Mouse (Mus musculus) retina, embryonic 14.5 days (tissue): ENCODE data around the gene Aspscr1.
"Not testable (repeated sequence)": the region's sequence is repeated elsewhere in the genome, so short reads cannot be mapped to it uniquely, and the experiment has no call there.

Source experiments
- DNase-seq: peaks from one replicate; pipeline ENCODE4 v3.0.0-alpha.2; 2015; ENCODE audit warnings: low spot score

Aspscr1 gene

DNA sequence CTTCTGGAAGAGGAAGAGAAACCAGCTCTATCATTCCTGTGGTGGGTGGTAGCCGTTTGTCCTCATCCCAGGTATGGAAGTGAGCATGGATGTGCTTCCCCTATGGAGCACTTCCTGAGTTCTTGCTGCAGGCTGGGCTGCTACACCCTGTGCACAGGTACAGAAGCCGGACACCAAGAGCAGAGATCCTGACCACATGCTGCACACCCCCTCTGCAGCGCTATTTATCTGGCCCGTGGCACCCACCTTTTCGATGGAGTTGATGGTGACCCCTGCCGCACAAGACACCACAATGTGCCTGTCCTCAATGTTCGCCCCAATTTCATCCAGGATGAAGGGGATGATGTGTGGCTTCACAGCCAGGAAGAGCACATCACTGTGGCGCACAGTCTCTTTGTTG is 30.9 kb upstream of the Aspscr1 start:
- DNase-seq: no peak

DNA sequence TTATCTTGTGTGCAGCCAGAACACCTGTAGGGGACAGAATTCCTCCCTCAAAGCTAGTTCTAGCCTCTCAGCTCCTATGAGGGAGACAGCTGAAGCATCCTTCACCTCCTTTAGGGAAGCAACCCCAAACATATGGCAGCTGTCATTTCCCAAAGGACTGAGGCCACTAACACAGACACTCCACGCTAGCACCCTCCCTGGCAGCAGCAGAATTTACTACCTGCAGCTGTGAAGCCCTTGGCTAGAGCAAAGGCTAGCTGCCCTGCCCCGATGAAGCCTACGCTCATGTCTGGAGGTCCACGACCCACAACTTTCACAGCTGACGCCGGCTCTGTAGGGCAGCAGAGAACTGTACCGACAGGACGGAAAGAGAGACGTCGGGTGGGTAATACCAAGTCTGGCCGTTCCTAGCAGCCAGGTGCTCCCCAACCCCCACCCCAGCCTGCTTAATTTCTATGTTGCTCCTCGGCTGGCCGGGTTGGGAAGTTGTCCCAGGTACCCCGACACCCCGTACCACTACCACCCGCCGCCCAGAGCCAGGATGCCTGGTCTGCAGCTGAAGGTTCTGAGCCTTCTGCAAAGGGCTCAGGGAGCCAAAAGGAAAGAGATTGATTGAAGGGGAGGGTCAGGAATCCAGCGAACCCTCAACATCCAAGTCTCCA is 29.7 kb upstream of the Aspscr1 start:
- peak; percentile 20 for DNase-seq

DNA sequence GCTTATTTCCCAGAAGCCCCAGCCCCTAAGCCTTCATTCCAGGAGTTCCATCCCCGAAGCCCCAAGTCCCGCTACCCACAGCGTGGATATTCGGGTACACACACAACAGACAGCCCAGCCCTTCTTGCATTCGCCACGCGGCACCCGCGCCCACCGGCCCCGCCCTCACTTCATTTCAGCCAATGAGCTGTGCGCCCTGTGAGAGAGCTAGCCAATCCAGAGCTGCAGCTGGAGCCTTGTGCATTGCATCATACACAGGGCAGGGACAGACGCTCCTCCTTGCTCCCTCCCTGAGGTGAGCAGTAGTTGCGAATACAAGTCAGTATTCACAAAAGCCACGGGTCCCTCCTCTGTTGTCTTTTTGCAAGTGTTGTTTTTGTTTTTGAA is 29.2 kb upstream of the Aspscr1 start, which contains the start of gene Pycr1:
TSS of gene Pycr1 (minus strand) at position 169 of the 387 bp plus-strand sequence.
- peak; percentile 93 for DNase-seq

DNA sequence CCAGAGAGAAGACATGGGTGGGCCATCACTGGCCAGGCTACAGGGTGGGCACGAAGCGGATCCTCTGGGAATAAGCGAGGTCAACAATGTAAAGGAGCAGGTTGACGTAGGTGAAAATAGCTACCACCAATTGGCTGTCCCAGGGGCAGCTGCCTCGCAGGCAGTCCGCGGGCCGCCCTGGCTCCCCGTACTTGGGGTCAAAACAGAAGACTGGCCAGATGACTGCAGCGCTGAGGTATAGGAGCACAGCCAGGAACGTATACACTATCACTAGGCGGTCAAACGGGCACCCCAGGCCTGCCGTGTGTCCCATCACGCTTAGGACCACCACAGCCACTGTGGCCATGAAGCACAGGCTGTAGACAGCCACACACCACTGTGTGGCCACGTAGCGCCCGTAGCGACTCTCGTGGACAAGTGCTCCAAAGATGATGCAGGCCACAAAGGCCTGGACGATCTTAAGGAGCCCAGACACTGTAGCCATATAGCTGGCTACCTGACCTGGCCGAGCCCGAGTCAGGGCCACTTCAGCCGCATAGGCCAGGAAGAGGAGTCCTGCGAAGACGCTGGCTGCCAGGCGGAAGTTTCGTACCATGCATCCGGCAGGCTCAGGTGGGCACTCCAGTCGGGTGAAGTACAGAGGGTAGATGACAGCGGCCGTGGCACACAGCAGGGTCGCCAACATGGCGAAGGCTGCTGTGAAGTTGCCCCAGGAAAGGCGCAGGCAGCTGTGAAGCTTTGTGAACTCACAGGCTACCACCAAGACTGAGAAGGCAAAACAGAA is 25.5 kb upstream of the Aspscr1 start:
- DNase-seq: no peak

DNA sequence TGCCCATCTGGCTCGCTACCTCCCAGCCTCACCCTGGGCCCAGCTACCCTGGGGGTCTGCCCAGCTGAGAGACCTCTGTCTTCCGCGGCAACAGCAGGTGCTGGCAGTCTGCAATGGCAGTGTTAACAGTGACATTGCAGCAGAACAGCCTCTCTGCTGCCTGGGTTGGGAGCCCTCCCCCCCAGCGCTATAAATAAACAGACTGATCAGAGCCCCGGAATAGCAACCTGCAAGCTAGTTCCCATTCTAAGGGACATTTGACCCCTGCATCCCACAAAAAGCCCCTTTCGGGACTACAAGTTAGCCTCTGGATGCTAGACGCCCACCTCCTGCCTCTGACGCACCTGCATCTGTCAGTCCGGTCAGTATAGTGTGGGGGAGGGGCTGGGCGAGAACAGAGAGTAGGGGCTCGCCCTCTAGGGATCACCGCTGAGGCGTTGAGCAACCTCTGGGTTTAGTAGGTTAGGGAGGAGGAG is 24.7 kb upstream of the Aspscr1 start, which contains the start of gene Myadml2:
TSS of gene Myadml2 (minus strand) at position 158 of the 476 bp plus-strand sequence.
- DNase-seq: peak; percentile 65

DNA sequence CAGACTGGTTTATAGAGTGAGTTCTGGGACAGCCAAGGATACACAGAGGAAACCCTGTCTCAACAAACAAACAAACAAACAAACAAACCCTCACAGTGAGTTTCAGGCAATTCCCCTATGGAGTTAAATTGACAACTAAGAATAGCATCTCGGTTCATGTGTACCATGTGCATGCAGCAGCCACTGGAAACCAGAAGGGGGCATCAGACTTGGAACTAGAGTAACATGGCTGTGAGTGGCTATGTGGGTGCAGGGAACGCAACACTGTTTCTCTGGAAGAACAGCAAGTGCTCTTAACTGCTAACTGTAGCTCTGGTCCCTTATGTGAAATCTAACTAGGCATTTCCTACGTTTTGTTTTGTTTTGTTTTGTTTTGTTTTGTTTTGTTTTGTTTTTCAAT is 20.9 kb upstream of the Aspscr1 start:
- no peak for DNase-seq

DNA sequence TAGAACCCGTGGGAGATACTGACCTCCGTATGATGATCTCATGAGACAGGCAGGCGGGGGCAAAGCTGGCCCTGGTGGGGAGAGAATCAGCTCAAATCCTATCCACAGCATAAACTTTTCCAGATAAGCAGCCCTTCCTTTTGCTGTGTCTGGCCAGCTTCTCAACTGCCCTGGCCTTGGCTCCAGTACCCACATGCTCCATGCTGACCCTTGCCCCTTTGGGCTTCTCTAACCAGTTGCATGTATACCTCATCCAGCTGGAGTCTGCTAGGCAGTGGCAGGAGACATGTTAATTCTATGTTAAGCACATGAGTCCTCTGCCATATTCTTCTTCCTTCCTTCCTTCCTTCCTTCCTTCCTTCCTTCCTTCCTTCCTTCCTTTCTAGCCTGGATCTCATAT is 18.0 kb upstream of the Aspscr1 start:
- DNase-seq: no peak

DNA sequence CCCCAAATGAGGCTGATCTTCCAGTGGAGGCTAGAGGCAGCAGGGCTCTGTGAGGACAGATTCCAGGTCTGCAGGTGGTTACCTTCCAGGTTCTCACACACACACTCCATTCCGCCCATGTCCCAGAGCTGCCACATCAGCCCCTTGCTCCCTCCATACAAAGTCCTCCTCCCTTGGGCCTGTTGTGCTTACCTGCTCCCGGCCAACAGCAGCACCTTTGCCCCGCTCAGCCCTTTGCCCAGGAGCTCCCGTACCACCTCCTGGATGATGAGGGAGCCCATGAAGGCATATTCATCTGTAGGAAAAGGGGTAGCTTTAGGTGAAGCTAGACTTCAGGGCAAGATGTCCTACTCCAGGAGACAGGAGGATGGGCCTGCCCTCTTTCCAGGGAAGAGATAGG is 15.5 kb upstream of the Aspscr1 start:
- no peak for DNase-seq

DNA sequence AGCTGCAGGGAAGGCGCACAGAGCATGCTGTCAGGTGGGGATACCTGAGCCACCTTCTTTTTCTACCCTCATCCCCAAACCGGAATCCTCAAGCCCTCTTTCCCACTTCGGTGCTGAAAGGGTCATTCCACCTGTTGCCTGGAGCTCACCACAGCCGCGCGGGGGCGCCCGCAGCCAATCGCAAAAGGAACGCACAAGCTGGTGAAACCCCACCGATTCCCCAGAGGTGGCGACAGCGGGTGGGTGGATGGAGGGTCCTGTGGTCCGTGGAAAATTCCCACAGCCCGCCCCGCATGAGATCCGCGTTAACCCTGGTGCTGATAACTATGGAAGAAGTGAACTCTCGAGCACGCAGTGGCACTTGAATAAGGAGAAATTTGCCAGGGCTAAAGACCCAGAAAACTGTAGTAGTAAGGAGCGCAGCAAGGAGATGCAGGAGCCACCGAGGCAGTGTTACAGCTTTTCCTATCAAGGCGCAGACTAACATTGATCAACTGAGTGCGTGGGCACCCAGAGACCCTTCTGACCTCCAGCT is 13.8 kb upstream of the Aspscr1 start:
- peak; percentile 84 for DNase-seq

DNA sequence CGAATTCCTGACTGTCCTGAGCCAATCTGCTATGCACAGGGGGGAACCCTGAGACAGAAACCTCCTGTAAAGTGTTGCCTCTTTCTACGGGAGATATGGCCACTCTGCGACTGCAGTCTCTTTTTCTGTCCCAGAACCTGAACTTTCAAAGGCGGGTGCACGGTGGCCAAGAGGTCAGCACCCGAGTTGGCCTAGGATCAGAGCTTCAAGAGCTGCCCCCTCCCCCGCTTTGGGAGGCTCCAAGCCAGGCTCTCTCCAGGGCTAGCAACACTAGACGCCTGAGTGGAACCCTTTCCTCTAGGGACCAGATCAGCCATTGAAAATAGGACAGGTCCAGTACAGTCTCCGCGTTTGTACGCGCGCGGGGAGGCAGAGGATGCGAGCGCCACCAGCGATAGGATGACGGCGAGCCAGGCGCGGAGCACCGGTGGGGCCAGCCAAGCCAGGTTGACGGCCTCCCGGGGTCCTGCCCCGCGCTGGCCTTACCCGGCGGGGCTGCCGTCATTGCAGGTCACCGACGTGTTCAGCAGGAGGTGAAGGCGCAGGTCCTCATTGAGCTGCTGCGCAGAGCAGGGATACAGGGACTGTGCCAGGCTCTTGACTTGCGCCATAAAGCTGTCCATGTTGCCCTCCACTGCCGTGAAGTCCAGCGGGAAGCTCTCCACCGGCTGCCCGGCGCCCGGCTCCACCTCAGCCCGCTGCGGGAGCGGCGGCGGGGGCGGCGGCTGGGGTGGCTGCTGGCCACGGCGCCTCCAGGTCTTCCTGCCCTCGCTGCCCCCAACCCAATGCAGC is 13.1 kb upstream of the Aspscr1 start:
- DNase-seq: peak; percentile 25

DNA sequence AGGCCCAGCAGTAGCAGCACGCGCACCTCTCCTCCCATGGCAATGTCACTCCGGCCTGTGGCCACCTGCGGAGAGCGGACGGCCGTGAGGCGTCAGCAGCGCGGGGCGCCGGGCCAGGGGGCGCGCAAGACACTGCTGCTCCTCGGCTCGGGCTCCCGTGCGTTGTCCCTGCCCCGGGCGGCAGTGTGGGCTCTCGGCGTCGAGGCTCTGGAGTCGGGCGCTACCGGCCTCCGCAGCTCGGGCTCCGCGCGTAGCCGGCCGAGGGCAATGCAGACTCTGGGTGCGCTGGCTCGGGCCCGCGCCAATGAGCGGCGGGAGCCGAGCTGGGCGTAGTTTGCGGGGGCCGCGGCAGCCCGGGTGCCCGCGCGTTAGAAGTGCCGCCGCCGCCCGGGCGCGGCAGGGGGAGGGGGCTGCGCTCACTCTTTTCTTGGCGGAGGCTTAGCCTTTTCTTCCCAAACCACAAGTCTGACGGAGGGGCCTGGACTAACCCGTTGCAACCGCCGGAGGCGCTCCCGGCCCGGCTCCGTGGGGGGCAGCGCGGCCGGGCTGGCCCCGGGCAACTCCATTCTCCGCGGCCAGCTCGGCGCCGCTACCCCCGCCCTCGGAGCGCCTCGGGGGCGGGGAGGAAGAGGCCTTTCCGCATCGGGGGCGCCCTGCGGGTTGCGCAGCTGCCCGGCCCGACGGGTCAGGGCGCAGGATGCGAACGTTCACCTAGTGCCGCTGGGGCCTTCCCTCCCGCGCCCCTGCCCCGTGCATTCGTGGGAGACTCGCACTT is 12.3 kb upstream of the Aspscr1 start:
- DNase-seq: peak; percentile 67

DNA sequence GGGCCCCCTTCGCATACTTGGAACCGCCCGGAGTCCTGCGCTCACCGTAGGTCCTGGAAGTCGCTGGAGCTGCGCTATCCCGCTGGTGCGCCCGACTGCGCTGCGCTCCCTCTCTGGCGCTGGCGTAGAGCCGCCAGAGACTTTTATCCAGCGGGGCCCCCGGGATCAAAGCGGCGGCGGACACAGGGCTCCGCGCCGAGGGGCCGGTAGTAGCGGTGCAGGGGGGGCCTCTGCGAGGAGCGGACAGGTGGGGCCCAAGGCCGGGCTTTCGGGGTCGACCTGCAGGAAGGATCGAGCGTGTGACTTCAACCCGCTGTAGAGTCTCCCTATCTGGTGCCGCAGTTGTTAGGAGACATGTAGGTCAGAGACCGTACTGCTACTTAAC is 11.7 kb upstream of the Aspscr1 start, which contains the start of gene Notum:
TSS of gene Notum (minus strand) at position 100 of the 385 bp plus-strand sequence.
- DNase-seq: peak; percentile 17

DNA sequence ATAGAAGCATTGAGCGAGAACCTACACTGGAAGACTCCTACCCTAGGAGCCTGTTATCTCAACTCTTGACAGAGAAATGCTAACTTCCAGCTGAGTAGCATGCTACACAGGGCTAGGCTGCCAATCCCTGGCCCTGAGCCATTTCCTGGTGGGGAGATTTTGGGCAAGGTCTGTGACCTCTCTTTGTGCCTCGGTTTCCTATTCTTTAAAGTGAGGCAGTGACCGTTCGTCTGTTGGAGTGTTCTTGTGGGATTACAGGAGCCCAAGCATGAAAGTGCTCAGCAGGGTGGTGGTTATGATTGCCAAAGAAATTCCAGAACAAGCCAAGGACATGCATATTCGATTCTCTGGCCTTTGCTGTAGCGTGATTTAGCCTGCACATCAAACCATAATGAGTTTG is 10.0 kb upstream of the Aspscr1 start:
- no peak for DNase-seq

DNA sequence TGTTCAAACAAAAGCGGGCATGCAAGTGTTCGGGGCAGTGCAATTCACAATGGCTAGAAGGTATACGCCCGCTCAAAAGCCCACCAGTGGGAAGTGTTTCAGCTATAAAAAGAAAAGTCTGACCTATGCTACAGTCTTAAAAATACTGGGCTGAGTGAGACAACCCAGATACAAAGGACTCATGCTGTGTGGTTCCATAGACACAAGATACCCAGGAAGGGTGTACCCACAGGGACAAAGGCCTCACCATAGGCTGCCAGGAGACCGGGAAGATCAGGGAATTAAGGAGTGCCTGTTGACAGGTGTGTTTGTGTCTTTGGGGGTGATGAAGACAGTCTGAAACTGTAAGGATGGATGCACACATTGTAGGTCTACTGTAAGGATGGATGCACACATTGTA is 9.1 kb upstream of the Aspscr1 start:
- no peak for DNase-seq

DNA sequence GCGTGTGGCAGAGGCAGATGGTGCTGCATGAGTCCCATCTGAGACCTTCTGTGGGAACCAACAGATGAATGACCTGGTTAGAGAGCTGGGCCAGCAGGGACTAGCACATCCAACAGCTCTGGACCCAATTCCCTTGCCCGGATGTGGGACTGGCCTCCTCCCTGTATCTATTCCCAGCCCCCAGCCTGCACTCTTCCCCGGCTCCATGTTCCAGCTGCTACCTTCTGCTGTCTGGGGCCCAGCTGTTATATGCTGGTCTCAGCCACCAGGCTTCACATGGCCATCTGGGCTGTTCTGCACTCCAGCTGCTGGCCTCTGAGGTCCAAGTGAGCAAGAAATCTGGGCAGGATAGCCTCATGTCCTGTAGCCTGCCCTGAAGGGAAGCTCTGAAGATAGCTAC is 7.4 kb upstream of the Aspscr1 start:
- peak; percentile 59 for DNase-seq

DNA sequence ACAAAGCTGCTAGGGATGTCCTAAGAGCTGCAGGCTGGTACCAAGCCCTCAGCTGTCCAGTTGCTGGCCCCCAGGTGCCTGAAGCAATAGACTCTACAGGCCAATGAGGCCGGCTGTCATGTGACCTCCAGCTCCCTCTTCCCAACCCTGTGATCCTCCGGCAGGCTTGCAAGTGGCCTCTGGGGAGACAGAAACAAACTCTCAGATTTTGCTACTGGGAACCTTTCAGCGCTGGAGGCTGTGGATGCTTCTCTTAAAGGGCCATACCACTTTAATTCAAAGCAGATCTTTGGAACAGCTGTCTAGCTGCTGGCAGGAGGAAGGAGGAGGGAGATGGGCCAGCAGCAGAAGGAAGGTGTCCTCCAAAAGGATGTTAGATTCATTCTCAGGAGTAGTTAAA is 6.2 kb upstream of the Aspscr1 start:
- peak; percentile 32 for DNase-seq

DNA sequence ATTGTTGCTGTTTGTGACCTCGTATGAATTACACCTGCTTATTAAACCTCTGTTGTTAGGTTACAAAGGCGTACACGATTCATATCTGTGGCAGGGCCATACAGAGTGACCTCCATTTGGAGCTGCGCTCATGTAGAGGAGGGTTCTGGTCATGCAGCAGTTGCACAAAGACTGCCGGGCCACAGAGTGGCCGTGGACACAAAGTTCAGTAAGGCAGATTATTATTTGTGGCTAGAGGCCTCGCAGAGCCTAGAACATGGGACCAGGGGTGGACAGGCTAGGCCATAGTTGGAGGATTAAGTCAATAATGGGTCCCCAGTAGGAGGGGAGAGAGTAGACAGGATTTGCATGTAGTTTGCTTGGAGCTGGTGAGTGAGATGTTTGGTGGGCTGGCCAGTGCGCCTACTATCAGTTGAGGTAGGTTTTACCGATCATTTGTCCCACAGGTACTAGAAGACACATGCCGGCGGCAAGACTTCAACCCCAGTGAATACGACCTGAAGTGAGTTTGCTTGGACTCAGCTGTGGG is 885 bp downstream of the Aspscr1 start:
- DNase-seq: no peak

DNA sequence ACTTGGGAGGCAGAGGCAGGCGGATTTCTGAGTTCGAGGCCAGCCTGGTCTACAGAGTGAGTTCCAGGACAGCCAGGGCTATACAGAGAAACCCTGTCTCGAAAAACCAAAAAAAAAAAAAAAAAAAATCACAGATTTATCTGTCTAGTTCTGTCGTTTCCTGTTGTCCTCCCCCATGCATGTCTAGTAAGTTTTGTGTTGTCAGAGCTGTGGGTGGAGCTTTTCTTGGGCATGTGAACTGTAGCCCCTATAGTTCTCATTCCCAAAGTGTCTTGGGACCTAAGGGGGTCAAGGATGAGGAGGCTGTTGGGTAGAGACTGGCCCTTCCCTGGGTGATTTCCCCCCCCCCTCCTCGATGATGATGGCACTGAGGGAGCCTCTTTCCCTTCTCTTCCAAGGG is 3.1 kb downstream of the Aspscr1 start:
- DNase-seq: not testable (repeated sequence)

DNA sequence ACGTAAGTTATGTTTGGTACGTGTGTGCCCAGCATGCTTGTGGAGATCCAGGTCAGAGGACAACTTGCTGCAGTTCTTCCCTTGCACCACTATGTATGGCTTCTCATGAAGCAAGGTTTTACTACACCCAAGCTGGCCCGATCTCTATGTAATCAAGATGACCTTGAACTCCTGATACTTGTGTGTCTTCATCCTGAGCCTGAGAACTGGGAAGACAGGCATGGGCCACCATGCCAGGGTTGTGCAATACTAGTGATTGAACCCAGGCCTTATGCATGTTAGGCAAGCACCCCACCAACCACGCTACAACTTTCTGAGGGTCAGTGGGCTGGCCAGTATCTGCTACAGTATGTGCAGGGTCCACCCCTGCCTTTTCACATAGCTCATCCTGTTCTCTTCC is 4.2 kb downstream of the Aspscr1 start:
- DNase-seq: no peak

DNA sequence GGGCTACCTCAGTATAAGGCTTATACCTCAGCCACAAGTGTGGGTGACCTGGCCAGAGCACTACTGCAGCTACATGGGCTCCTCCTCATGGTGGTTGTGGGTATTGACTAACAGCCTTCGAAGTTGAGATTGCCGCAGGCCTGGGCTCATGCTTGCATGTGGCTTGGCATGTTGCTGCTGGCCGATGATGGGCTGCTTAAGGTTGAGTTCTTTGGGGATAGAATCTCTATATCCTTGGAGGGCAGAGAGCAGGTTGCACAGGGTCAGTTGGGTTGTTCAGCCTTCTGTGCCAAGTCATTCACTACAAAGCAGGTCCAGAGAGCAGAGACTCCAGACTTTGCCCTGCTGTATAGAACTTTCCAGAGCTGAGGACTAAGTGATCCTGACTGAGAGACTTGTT is 7.1 kb downstream of the Aspscr1 start:
- peak; percentile 48 for DNase-seq

DNA sequence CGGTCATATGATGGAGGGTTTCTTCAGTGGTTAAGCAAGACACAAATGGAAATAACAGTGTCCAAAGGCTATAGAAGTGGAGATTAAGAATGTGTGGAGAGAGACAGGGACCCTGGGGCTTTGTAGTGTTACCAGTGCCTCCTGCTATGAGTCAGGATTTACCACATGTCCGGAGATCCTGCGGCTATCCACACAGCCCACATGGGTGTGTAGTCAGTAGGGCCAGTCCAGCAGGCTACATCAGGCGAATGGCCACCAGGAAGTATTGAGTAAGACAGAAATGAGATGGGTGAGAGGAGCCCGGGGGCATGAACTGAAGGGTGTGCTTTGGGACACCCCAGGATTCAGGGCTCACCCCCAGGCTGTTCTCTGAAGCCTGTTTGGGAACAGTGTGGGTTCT is 9.9 kb downstream of the Aspscr1 start:
- DNase-seq: no peak
